Mouse (Mus musculus): ENCODE results near the gene Rnf113a2. TPM values are rescaled to one million over a fixed set of nuclear protein-coding genes. Genes with fewer than 3 reads are reported as not detected.
A peak's percentile ranks its signal among the peaks of the same experiment; 100 is the strongest.

Gene Rnf113a2
- total RNA-seq, 2 experiments from 2014 or later = 28.4 to 31.9 TPM

DNA sequence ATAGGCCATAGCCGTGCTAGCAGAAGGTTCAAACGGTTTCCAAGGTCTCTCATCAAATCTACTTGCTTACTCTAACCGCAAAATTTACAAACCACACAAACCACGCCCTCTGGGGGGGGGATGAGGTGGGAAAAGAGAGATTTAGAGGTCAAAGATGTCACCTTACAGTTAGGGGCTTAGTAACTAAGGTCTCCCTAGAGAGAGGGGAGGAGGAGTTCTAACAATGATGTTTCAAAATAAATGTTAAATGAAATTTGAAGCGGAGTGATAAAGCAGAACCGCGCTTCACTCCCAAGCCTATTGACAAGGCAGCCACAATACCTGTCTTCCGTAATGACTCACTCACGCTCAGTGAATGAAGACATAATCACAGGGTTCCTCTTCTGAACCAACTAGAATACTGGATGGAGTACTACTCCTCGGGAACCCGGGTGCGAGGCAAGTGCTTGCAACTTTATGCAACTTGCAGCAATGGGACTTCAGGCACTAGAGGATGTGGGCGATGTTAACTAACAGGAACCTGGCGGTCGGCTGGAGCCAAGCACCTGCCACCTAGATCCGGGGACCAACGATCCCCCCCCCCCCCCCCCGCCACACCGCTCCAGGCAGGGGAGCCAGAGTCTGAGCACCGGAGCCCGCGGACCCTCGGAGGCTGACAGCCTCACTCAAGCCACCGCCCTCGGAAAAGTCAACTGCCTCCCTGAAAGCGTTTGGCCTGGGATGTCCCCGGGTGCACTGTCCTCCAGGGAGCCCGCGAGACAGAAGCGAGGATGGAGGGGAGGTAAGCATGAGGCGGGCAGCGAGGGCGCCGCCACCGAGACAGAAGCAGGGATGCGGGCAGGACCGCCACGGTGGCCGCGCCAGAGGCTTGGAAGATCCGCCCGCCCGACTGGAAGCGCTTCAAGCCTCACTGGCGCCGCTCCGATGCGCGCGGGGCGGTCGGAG lies 8.8 kb upstream of the Rnf113a2 start:
- peak; percentile 52 for ATAC-seq (replicated peaks; ENCODE audit: poor library complexity)

DNA sequence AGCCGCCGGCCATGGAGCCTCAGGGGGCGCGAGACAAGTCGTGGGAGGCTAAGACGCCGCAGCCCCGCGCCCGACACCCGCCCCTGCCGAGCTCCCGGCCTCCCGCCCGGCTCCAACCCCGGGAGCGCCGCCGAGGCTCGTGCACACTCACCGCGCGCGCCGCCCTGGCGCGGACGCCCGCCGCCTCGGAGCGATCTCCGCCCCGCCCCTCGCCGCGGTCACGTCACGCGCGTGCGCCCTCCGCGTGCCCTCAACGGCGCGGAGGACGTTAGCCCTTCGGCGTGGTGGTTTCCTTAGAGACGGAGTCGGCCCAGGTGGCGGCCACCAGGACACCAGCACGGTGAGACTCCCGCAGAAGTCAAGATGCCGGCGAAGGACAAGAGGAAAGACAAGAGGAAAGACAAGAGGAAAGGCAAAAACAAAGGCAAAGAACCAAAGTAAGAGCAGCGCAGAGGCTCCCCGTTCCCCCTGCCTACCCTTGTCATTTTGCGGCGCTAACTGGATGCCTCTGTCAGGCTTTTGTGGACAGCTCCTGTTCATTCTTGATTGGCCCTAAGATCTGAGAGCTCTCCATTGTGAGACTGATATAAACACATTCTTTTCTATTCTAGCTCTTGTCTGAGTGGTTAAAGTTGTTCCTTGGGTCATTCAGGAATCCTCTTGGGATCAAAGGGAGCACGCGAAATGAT lies 8.0 kb upstream of the Rnf113a2 start, which contains the start of the genes Entpd5 and Bbof1:
Gene Entpd5, minus strand, starts transcription at position 211 of the 689 bp plus-strand sequence.
Gene Bbof1, plus strand, starts transcription at position 253 of the 689 bp plus-strand sequence.
- peak; percentile 90 for ATAC-seq (replicated peaks; ENCODE audit: poor library complexity)

DNA sequence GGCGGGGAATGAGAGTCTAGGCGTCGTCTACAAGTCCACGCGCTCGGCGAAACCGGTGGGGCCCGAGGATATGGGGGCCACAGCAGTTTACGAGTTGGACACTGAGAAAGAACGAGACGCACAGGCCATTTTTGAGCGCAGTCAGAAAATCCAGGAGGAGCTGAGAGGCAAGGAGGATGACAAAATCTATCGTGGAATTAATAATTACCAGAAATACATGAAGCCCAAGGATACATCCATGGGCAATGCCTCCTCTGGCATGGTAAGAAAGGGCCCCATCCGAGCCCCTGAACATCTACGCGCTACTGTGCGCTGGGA lies 568 bp downstream of the Rnf113a2 start:
- no peak for ATAC-seq (replicated peaks; ENCODE audit: poor library complexity)

DNA sequence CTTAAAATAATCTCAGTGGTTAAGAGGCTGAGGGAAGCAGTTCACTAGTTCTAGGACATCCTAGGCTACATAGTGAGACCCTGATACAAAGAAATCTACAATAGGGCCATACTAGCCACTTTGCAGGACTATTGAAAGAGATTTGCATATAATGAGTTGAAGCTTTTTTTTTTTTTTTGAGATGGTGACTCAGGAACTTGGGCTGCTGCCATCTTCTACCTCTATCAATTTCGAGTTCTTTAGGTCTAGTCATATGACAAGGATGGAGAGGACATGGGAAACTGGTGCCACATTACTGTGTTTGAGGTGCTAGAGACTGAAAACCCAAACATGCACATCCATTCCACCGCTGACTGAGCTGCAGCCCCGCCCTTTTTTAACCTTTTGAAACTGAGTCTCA lies 7.0 kb downstream of the Rnf113a2 start:
- ATAC-seq (replicated peaks; ENCODE audit: poor library complexity) = no peak

DNA sequence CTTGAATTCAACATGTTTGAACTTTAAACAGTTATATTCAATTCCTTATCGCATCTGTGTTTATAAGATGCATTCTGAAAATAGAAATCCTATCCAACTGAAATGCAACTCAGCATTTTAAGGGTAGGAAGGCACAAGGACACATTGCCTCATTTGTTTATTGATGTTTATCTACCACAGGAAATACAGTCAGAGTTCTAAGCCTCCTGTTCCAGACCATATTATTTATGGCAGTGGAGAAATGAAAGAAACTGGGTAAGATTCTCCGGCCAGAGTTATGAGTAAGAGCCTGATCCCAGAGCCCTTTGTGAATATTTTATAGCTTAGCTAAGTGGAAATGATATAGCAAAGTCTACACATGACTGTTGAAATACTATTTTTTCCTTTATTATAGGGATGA lies 12.8 kb downstream of the Rnf113a2 start:
- no peak for ATAC-seq (replicated peaks; ENCODE audit: poor library complexity)

DNA sequence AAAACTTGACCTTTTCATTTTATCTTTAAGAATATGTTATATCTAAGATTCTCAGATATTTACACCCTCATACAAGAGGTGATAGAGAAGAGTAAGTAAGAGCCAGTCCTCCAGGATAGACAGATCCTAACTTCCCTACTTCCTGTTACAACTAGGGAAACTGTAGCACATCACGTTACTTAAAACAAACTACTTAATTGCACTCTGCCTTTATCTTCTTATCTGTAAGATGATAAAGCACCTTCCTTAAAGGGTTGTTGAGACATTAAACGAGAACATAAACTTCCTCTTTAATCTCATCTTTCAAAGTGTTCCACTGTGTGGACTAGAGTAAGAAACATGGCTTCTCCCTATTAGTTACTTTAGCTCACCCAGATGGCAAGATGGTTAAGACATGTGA lies 21.7 kb downstream of the Rnf113a2 start:
- ATAC-seq (replicated peaks; ENCODE audit: poor library complexity) = no peak

DNA sequence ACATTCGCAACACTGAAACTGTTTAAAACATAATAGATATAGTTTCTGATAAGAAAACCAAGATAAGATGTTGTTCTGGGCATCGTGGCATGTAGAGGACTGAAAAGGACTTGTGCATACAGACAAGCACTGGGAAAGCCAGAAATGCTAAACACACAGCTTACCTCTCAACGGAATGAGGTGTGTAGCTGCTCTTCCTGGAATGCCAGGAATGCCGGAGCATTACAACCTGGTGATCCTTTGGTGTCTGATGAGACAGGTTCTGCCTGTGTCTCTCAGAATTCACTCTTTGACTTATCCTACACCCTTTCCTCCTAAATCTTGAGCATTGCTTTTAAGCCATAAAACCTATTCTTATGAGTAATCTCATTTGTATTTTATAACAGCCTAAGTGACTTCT lies 25.5 kb downstream of the Rnf113a2 start:
- ATAC-seq (replicated peaks; ENCODE audit: poor library complexity) = no peak

DNA sequence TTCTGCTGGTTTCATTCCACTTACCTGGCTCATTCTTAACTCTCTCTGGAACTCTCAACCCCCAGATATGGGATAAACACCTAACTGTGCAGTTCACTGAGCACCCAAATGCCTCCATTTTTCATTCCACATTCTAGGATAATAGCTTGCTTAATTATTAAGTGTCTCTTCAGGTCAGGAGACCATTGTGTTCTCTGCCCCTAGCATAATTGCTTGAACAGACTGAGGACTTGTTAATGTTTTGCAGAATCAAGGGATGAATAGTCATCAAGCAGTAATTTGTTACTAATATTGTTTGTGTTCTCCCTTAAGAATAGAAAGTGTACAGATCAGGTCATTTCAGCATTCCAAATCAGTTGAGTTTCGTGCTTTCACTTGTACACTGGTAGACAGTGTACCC lies 30.4 kb downstream of the Rnf113a2 start:
- no peak for ATAC-seq (replicated peaks; ENCODE audit: poor library complexity)

DNA sequence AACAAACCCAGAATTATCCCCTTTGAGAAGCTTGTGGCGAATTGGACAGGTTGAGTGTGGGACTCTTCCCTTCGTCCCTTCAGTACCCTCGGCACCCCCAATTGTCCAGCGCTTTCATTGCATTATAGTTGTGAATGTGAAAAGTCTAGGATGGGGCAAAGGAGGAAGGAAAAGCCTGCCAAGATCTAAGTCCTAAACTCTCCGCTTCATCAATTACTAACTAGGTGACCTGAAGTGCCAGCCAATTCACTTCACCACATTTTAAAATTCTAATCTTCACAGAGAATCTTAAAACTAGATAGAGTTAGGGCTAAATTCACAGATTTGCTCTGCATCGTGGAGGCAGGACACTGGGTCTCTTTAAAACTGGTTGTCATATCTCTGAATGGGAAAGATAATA lies 31.2 kb downstream of the Rnf113a2 start:
- ATAC-seq (replicated peaks; ENCODE audit: poor library complexity) = no peak

DNA sequence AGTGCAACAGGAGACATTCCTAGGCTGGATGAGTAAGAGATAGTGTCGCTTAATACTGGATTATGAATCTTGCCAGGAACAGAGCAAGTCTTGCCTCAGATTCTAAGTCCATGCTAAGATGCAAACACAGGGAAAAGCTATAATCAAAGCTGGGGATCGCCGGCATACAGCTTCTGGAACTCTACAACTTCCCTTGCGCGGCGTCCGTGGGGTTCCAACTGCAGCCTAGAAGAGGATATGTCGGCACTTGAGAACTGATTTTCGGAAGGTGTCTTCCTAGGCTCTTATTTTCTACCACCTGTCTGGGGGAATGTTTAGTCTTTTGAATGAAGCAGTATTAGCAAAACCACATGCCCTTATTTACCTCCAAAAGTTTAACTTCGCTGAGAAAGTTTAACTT lies 32.9 kb downstream of the Rnf113a2 start:
- no peak for ATAC-seq (replicated peaks; ENCODE audit: poor library complexity)

DNA sequence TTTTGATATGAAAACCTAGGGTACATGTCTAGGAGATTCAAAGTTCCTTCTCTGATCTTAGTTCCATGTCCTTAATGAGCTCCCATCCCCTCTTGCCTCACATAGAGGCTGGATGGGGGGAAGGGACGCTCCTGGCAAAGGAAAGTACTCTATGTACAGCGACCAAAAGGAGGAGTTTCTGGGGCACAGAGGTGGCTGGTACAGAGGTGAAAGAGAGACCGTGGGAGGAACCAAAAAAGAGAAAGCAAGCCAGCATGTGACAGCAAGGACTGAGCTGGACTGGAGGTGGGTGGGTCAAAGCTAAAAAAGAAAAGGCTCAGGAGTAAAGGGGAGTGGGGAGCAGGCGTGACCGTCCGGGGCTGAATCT lies 33.3 kb downstream of the Rnf113a2 start:
- ATAC-seq (replicated peaks; ENCODE audit: poor library complexity) = peak; percentile 3; the same call in 1 of the 2 replicates

DNA sequence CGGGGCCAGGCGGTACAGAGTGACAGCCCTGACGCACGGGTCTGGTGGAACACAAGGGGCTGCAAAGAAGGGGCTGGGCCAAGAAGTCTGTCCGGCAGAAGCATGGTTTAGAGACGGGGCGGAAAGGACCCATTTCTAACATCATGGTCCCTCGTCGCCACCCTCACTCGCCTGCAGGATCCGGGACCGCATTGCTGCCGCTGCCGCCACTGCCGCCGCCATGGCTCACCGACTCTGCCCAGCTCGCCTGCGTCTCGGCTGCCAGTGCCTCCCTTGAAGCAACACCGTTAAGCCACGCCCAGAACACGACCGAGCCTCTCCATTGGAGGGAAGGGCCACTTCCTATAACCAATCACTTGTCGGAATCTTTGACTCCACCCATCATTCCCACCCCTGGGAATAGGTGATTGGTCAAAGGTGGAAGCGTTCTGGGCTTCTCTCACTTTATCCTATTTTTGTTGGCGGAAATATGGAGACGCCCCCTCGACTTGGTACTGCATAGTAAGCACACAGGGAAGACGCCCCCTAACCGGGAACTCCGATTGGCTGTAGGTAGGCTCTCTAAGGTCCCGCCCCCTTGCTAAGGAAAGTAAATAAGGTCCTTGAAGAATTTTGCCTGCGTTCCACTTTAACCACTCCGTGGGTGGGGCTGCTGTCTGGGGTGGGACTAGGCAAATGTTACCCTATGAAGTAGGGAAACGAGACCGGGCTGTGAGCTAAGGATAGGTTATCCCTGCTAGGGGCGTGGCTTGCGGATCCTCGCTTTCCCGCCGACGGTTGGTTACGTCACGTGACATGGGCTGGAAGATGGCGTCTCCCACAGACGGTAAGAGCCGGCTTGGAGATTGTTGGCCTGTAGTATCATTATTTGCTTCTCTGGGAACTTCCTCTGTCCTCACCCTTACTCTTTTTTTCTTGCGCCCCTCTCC lies 34.0 kb downstream of the Rnf113a2 start, which contains the start of the genes Aldh6a1 and Lin52:
Gene Aldh6a1, minus strand, starts transcription at position 287 of the 929 bp plus-strand sequence.
Gene Lin52, plus strand, starts transcription at position 705 of the 929 bp plus-strand sequence.
- peak; percentile 91 for ATAC-seq (replicated peaks; ENCODE audit: poor library complexity)

DNA sequence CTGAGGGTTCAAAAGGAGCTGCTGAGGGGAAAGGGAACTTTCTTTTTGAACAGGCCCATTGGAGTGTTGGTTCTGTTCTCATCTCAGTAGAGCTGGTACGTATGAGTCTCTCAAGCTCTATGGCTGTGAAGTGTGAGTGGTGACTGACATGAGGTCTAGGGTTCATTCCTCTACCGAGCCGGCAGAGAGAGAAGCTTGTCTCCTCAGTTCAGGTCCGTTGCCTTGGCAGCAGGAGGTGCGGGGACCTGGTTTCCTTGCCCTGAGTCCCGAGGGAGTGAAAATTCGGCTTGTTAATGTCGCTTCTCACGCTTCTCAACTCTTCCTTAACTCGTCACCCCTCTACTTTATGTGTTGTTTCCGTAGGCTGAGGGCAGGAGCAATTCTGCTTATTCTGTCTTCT lies 34.8 kb downstream of the Rnf113a2 start:
- no peak for ATAC-seq (replicated peaks; ENCODE audit: poor library complexity)

DNA sequence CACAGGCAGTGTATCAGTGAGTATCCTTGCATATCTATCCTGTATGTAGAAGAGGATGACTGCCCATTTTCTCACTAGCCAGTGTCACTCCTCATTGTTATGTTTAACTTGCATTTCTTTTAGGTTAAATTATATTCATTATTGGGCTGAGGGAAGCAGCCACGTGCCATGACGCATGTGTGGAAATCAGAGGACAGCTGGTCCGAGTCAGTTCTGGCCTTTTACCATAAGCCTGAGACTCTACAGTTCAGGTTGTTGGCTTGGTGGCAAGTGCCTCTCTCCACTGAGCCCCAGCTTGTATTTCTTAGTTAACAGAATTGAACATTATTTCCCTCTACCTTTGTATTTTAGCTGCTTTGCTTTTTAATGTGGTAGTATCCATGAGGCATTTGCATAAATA lies 39.9 kb downstream of the Rnf113a2 start:
- ATAC-seq (replicated peaks; ENCODE audit: poor library complexity) = no peak

DNA sequence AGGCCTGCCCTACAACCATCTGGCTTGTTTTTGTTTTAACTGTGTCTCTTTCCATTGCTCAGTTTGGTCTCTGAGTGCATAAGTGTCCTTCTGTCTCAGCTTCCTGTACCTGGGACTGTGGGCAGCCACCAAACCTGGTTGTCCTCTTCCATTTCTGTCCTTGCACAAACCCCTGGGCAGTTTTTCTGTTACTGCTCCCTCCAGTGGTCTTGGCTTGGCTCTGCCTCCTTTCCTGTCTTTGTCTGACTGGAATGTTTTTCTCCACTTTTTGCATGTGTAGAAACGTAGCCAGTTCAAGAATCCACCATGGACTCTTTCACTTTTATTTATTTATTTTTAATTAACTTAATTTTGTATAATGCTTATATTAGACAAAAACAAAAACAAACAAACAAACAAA lies 42.8 kb downstream of the Rnf113a2 start:
- no peak for ATAC-seq (replicated peaks; ENCODE audit: poor library complexity)

DNA sequence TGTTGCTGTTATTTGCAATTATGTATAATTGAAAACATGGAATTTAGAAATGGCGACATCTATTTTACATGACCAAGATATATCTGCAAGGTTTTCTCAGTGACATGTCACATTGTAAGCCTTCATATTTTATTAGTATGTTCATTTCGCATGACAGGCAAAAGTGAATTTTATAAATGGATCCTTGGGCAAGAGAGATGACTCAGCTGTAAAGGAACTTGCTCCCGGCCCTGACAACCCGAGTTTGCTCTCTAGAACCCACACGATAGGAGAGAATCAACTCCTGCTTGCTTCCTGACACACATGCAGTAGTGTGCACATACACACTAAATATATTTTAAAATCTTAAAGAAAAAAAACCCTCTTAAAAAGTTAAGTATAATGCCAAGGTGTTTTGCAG lies 44.4 kb downstream of the Rnf113a2 start:
- ATAC-seq (replicated peaks; ENCODE audit: poor library complexity) = no peak

DNA sequence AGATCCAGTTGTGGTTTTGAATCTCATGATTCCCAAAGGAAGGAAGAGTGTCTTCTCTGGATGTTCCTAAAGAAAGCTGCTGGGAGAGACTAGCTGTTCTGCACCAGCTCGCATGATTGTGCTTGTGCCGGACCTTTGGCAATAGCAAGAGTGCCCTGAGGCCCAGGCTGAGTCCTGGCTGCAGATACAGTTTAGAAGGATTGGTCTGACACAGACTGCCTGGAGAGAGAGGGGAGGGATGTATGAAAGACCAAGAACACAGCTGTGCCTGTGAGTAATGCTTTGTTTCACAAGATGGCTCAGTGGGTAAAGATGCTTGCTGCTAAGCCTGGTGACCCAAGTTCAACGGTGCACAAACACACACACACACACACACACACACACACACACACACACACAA lies 45.9 kb downstream of the Rnf113a2 start:
- no peak for ATAC-seq (replicated peaks; ENCODE audit: poor library complexity)

Data from megakaryocyte progenitor cell, adult 5-6 weeks (primary cell).